Mouse (Mus musculus) small intestine, adult 2 months (tissue): Measurements from ENCODE around the gene Snrk.

Source experiments
- CTCF ChIP-seq: fragments of 200-500 bp; IDR thresholded peaks from 2 replicates; pipeline ENCODE4 v1.5.1; 2012; ENCODE audit warnings: low read depth, mild to moderate bottlenecking, control low read depth, inconsistent platforms, low read length, moderate library complexity, mixed read lengths; ENCODE audit not compliant: insufficient replicate concordance, insufficient read length; ENCODE audit errors: extremely low read depth
- POLR2A ChIP-seq: fragments of 200-500 bp; IDR thresholded peaks from 2 replicates; pipeline ENCODE4 v1.6.1; 2012; ENCODE audit warnings: low read depth, mild to moderate bottlenecking, control low read depth, inconsistent platforms, low read length, moderate library complexity

- TF ChIP-seq CTCF (no peak), POLR2A (no peak)
These were observed 6.1 kb upstream of the Snrk start for GRCm38 (mm10) chr9:122110921-122111320.
